Comparison of ENCODE assay signal across 9 mouse cellular contexts in genomic region chr4:149081528-149081927, GRCm38 (mm10). TPM values are rescaled to one million over a fixed set of nuclear protein-coding genes. Genes with fewer than 3 reads are reported as not detected.
DNase-seq lines count a peak whose midpoint lies in the region; ATAC-seq lines count a peak whose summit lies in the region.
"Had no signal": no experiment of that assay in that cellular context is flagged by ENCODE, and none has a peak within 500 bp of the region (broad histone marks: within the 10 kb centered on the region; RNA-seq: fewer than 3 reads in every experiment).

No protein-coding gene starts in this region.

- DNase-seq in cerebellum, postnatal 10 days, result peak; percentile 86 to 93
- peak; percentile 69 to 72 for DNase-seq in heart, postnatal 36 days
- DNase-seq in testis, postnatal 14 days (ENCODE audit: low spot score), result peak; percentile 79

- intact Hi-C loops in heart, postnatal 36 days (cut with DNase I), result no loop called here

- no peaks in the 10 kb centered on the region for H3K9me3 ChIP-seq in neural tube, embryonic 13.5 days
- no peaks in the 10 kb centered on the region for H3K9me3 ChIP-seq in neural tube, embryonic 15.5 days (replicated peaks)
- H3K9me3 ChIP-seq in liver, embryonic 16.5 days (replicated peaks; ENCODE audit: control insufficient read depth, low read length), result no peaks in the 10 kb centered on the region
- H3K9me3 ChIP-seq in midbrain, embryonic 15.5 days, result no peaks in the 10 kb centered on the region

- no peaks in the 10 kb centered on the region for H3K27me3 ChIP-seq in neural tube, embryonic 13.5 days
- H3K27me3 ChIP-seq in neural tube, embryonic 15.5 days (replicated peaks), result no peaks in the 10 kb centered on the region
- H3K27me3 ChIP-seq in liver, embryonic 16.5 days (ENCODE audit: control insufficient read depth, insufficient read depth, low read depth, low read length), result no peaks in the 10 kb centered on the region
- no peaks in the 10 kb centered on the region for H3K27me3 ChIP-seq in midbrain, embryonic 15.5 days (replicated peaks)
- H3K27me3 ChIP-seq: Patski had no signal

- H3K9ac ChIP-seq in neural tube, embryonic 13.5 days, result no peak overlapping the region
- H3K9ac ChIP-seq in neural tube, embryonic 15.5 days (replicated peaks), result no peak overlapping the region
- no peak overlapping the region for H3K9ac ChIP-seq in liver, embryonic 16.5 days (ENCODE audit: low read depth, low read length)
- no peak overlapping the region for H3K9ac ChIP-seq in midbrain, embryonic 15.5 days

- peaks cover 10% of the 10 kb centered on the region for H3K4me1 ChIP-seq in neural tube, embryonic 13.5 days (replicated peaks)
- 0 out of 2 replicates have a peak, but pooled peaks cover 10% of the 10 kb centered on the region for H3K4me1 ChIP-seq in neural tube, embryonic 15.5 days
- H3K4me1 ChIP-seq in liver, embryonic 16.5 days (ENCODE audit: control insufficient read depth, low read depth, low read length), result peaks cover 9% of the 10 kb centered on the region
- H3K4me1 ChIP-seq in midbrain, embryonic 15.5 days, result 0 out of 2 replicates have a peak, but pooled peaks cover 6% of the 10 kb centered on the region

- H3K27ac ChIP-seq in neural tube, embryonic 13.5 days (replicated peaks), result no peak overlapping the region
- no peak overlapping the region for H3K27ac ChIP-seq in neural tube, embryonic 15.5 days (replicated peaks)
- peak overlapping the region; percentile 63 for H3K27ac ChIP-seq in liver, embryonic 16.5 days (ENCODE audit: low read length)
- H3K27ac ChIP-seq in midbrain, embryonic 15.5 days, result no peak overlapping the region

- no peaks in the 10 kb centered on the region for H3K36me3 ChIP-seq in neural tube, embryonic 13.5 days
- no peaks in the 10 kb centered on the region for H3K36me3 ChIP-seq in neural tube, embryonic 15.5 days
- H3K36me3 ChIP-seq in liver, embryonic 16.5 days (ENCODE audit: control insufficient read depth, insufficient read depth), result no peaks in the 10 kb centered on the region; the same call in 1 of the 2 replicates
- no peaks in the 10 kb centered on the region for H3K36me3 ChIP-seq in midbrain, embryonic 15.5 days (replicated peaks)

- no peak overlapping the region for H3K4me2 ChIP-seq in neural tube, embryonic 13.5 days
- no peak overlapping the region for H3K4me2 ChIP-seq in neural tube, embryonic 15.5 days
- H3K4me2 ChIP-seq in liver, embryonic 16.5 days (ENCODE audit: low read depth, low read length), result no peak overlapping the region
- no peak overlapping the region for H3K4me2 ChIP-seq in midbrain, embryonic 15.5 days

- WGBS in neural tube, embryonic 13.5 days, result 76% methylated on average over 17 of the region's 17 CpGs
- WGBS in neural tube, embryonic 15.5 days, result 68% methylated on average over 17 of the region's 17 CpGs
- WGBS in liver, embryonic 16.5 days (ENCODE audit: insufficient replicate concordance), result 68% methylated on average over 17 of the region's 17 CpGs
- whole genome bisulfite sequencing in midbrain, embryonic 15.5 days, result 71% methylated on average over 17 of the region's 17 CpGs

- peak; percentile 51; the same call in 1 of the 2 replicates for ATAC-seq in neural tube, embryonic 13.5 days (ENCODE audit: low read depth)
- ATAC-seq in neural tube, embryonic 15.5 days (ENCODE audit: low FRiP score), result no peak
- peak; percentile 78 for ATAC-seq in liver, embryonic 16.5 days (ENCODE audit: low read depth)
- ATAC-seq in frontal cortex, adult (ENCODE audit: low TSS enrichment), result no peak
- ATAC-seq in midbrain, embryonic 15.5 days (replicated peaks), result no peak
- ATAC-seq: Patski had no signal

- H3K4me3 ChIP-seq in neural tube, embryonic 13.5 days, result no peak overlapping the region
- no peak overlapping the region for H3K4me3 ChIP-seq in neural tube, embryonic 15.5 days (replicated peaks)
- no peak overlapping the region for H3K4me3 ChIP-seq in liver, embryonic 16.5 days (ENCODE audit: low read depth, low read length)
- H3K4me3 ChIP-seq in midbrain, embryonic 15.5 days, result no peak overlapping the region

RNA-seq across cellular contexts. Expression of gene Pex14, which starts 18.1 kb away (rescaled TPM):
- 50.5 and 52.9 TPM in 2 replicates for polyA plus RNA-seq in neural tube, embryonic 13.5 days (2015; fragmentation: Nextera tagmentation; extraction: Ambion mirVana)
- 60.0 and 61.2 TPM in 2 replicates for polyA plus RNA-seq in neural tube, embryonic 15.5 days (2015; fragmentation: Nextera tagmentation; extraction: Ambion mirVana)
- 10 to 100 TPM; 21.5 to 23.5 TPM for total RNA-seq in heart, postnatal 36 days (2021)
- polyA plus RNA-seq in liver, embryonic 16.5 days (2015; fragmentation: Nextera tagmentation; extraction: Ambion mirVana), result 28.7 and 31.1 TPM in 2 replicates
- 58.1 and 60.2 TPM in 2 replicates for polyA plus RNA-seq in midbrain, embryonic 15.5 days (2015; fragmentation: Nextera tagmentation; extraction: Ambion mirVana)

RNA-seq across cellular contexts. Expression of gene Dffa, which starts 22.4 kb away (rescaled TPM):
- 32.8 and 35.6 TPM in 2 replicates for polyA plus RNA-seq in neural tube, embryonic 13.5 days (2015; fragmentation: Nextera tagmentation; extraction: Ambion mirVana)
- polyA plus RNA-seq in neural tube, embryonic 15.5 days (2015; fragmentation: Nextera tagmentation; extraction: Ambion mirVana), result 28.1 and 32.7 TPM in 2 replicates
- 10 to 100 TPM; 35.6 to 41.7 TPM for total RNA-seq in heart, postnatal 36 days (2021)
- polyA plus RNA-seq in liver, embryonic 16.5 days (2015; fragmentation: Nextera tagmentation; extraction: Ambion mirVana), result 16.0 and 17.0 TPM in 2 replicates
- 24.2 and 24.7 TPM in 2 replicates for polyA plus RNA-seq in midbrain, embryonic 15.5 days (2015; fragmentation: Nextera tagmentation; extraction: Ambion mirVana)

RNA-seq across cellular contexts. Expression of gene Cort, which starts 45.0 kb away (rescaled TPM):
- not detected in 2 replicates for polyA plus RNA-seq in neural tube, embryonic 13.5 days (2015; fragmentation: Nextera tagmentation; extraction: Ambion mirVana)
- polyA plus RNA-seq in neural tube, embryonic 15.5 days (2015; fragmentation: Nextera tagmentation; extraction: Ambion mirVana), result not detected in 2 replicates
- not detected for total RNA-seq in heart, postnatal 36 days (2021)
- polyA plus RNA-seq in liver, embryonic 16.5 days (2015; fragmentation: Nextera tagmentation; extraction: Ambion mirVana), result not detected in 2 replicates
- polyA plus RNA-seq in midbrain, embryonic 15.5 days (2015; fragmentation: Nextera tagmentation; extraction: Ambion mirVana), result 0.62 TPM in 1 of 2 replicates, not detected in the other

RNA-seq across cellular contexts. Expression of gene Cenps, which starts 55.9 kb away (rescaled TPM):
- 21.1 and 21.9 TPM in 2 replicates for polyA plus RNA-seq in neural tube, embryonic 13.5 days (2015; fragmentation: Nextera tagmentation; extraction: Ambion mirVana)
- polyA plus RNA-seq in neural tube, embryonic 15.5 days (2015; fragmentation: Nextera tagmentation; extraction: Ambion mirVana), result 17.3 and 18.6 TPM in 2 replicates
- 1 to 10 TPM; 7.9 to 8.6 TPM for total RNA-seq in heart, postnatal 36 days (2021)
- 10.6 and 12.3 TPM in 2 replicates for polyA plus RNA-seq in liver, embryonic 16.5 days (2015; fragmentation: Nextera tagmentation; extraction: Ambion mirVana)
- polyA plus RNA-seq in midbrain, embryonic 15.5 days (2015; fragmentation: Nextera tagmentation; extraction: Ambion mirVana), result 15.3 and 15.7 TPM in 2 replicates

Comparison
In these comparisons a context has a peak if more than half of its experiments do, and no peak if none do; other contexts are left out.
1. ATAC-seq: peak in neural tube, embryonic 13.5 days (single experiment) and liver, embryonic 16.5 days (single experiment); none in neural tube, embryonic 15.5 days (single experiment), frontal cortex, adult (single experiment) and midbrain, embryonic 15.5 days (single experiment).
2. Peak in every context shown above with its lines, with median percentiles within 50 percentile points of each other: DNase-seq.